Mouse (Mus musculus) cortical plate, adult 2 months (tissue): ENCODE data around the gene Gm10837. TPM values are rescaled to one million over a fixed set of nuclear protein-coding genes. Genes with fewer than 3 reads are reported as not detected.

Source experiments
- H3K27ac ChIP-seq: fragments of 200-500 bp; 2 replicates; pipeline ENCODE4 v1.5.1; 2012; ENCODE audit warnings: low read length, control low read depth, inconsistent platforms; ENCODE audit not compliant: insufficient read depth
- H3K4me1 ChIP-seq: fragments of 200-500 bp; 2 replicates; pipeline ENCODE4 v1.6.1; 2011; ENCODE audit warnings: low read length; ENCODE audit not compliant: control insufficient read depth, insufficient read depth
- H3K4me3 ChIP-seq: fragments of 200-500 bp; 2 replicates; pipeline ENCODE4 v1.5.1; 2011; ENCODE audit warnings: mild to moderate bottlenecking, low read length, control low read depth; ENCODE audit not compliant: insufficient read depth
- CTCF ChIP-seq: fragments of 200-500 bp; IDR thresholded peaks from 2 replicates; pipeline ENCODE4 v1.5.1; 2011; ENCODE audit warnings: mild to moderate bottlenecking, control low read depth, low read length; ENCODE audit not compliant: insufficient read depth; ENCODE audit errors: extremely low read depth
- POLR2A ChIP-seq: fragments of 200-500 bp; IDR thresholded peaks from 2 replicates; pipeline ENCODE4 v1.6.1; 2011; ENCODE audit warnings: mild to moderate bottlenecking, low read length, control low read depth; ENCODE audit not compliant: insufficient read depth; ENCODE audit errors: extremely low read depth
- polyA plus RNA-seq: library from polyadenylated mRNA; depleted of rRNA; stranded (reverse); fragments of >200 nt; gene quantifications from 2 replicates; pipeline ENCODE4 v1.2.3, GENCODE M21; 2012

Gene Gm10837
- polyA plus RNA-seq, 1 experiment, result not detected

DNA sequence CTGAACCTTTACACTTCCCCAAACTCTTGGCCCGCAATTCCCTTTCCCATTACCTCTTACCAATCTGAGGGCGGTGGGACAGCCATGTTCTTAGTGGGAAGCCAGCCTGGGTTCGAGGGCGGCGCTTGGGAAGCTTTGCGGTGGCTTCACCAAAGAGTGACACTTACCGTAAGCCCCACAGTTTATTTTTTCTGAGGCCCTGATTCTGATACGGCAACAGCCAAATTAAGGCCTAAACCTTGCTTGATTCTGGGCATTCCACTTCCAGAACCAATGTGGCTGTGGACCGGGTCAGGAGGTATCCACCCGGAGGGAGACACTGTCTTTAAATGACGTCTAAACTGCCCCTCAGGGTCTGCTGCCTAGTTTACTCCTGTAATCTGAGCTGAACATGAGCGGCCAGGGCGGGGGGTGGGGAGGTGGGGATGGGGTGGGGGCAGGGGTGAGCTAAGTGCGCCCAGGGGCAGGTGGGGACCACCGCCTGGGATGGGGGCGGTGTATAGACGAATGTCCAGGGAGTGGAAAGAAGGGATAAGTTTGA lies 17.1 kb upstream of the Gm10837 start:
- TF ChIP-seq CTCF (no peak), POLR2A (no peak)
- peak overlapping the region; percentile 72; the same call in 1 of the 2 replicates for H3K27ac ChIP-seq
- no peaks in the 10 kb centered on the region for H3K4me1 ChIP-seq
- no peak overlapping the region; the same call in 1 of the 2 replicates for H3K4me3 ChIP-seq

DNA sequence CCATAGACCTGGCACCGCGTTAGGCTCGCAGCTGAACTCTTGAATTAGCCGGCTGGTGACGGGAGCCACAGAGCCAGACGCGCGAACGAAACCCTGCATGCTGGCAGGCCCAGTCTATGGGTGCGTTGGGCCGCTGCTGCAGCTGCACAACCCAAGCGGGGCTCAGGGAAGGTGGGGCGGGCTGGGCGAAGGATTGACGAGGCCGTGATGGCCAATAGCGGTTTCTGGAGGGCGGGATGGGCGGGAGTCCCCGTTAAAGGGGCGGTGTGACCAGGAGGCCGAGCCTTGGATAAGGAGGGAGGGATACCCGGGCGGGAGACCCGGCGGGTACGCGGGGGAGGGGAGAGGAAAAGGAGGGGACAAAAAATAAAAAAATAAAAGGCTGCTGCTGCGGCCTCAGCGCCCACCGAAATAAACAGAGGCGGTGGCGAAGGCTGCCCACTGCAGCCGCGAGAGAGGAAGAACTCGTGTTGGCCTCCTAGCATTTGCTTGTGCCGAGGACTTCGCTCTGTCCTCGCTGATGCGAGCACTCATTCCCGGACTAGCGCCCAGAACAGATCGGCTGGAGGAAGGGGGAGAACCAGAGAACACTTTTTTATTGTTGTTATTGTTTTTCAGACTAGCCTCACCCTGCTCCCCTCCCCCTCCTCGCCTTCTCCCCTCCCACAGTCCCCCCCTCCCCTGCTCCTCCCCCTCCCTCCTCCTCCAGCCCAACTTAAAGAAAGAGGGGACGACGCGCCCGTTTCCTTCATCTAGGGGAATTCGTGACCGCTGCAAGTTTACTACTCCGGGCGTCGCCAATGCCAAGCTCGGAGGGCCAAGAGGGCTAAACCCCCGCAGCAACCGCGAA lies 16.1 kb upstream of the Gm10837 start:
- Histone ChIP-seq H3K4me1 (no peaks in the 10 kb centered on the region), H3K27ac (peak overlapping the region; percentile 100), H3K4me3 (peak overlapping the region; percentile 23)
- TF ChIP-seq CTCF, result no peak
- peak; percentile 35; the same call in 1 of the 2 replicates for TF ChIP-seq POLR2A

DNA sequence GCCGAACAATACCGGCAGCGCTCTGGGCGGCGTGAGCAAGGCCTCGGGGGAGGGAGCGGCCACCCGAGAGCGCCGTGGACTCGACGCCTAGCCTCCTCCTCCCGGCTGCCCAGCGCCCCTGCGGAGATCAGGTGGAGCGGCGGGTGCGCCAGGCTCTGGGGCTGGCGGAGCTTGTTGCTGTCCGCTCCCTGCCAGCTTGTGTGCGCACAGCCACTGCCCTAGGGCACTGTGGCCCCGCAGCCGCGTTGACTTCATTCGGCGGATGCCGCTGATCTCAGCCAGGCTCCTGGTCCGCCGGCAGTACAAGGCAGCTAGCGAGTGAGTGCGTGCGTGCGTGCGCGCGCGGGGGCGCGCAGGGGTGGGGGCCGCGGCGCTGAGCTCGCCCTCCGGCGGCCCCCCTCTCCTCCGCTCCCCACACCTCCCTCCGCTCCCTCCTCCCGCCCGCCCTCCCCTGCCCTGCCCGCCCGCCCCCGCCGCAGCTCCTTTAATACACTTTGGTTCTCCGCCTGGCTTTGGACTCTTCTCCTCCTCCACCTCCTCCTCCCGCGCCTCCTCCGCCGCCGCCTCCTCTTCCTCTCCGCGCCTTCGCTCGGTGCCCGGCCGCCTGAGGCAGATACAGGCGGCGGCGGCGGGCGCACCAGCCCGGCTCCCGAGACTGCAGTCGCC lies 15.4 kb upstream of the Gm10837 start, which contains the start of gene Zic2:
Zic2 (plus strand) TSS at position 545 of the 666 bp plus-strand sequence.
- TF ChIP-seq CTCF, result no peak
- TF ChIP-seq POLR2A, result no peak
- peak within 1 kb of the TSS; percentile 23 for H3K4me3 ChIP-seq
- H3K4me1 ChIP-seq, result no peaks in the 10 kb centered on the region
- H3K27ac ChIP-seq, result peak within 1 kb of the TSS; percentile 100

DNA sequence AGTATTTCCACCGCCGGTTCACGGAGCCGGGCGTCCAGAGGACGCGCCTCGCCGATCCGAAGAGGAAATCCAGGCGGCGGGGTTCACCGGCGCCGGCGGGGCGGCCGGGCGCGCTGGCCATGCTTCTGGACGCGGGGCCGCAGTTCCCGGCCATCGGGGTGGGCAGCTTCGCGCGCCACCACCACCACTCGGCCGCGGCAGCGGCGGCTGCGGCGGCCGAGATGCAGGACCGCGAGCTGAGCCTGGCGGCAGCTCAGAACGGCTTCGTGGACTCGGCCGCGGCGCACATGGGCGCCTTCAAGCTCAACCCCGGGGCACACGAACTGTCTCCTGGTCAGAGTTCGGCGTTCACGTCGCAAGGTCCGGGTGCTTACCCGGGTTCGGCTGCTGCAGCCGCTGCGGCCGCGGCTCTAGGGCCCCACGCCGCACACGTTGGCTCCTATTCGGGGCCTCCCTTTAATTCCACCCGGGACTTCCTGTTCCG lies 14.8 kb upstream of the Gm10837 start:
- H3K27ac ChIP-seq, result peak overlapping the region; percentile 87; the same call in 1 of the 2 replicates
- H3K4me1 ChIP-seq, result no peaks in the 10 kb centered on the region
- peak overlapping the region; percentile 23 for H3K4me3 ChIP-seq
- no peak for TF ChIP-seq CTCF
- TF ChIP-seq POLR2A, result no peak

DNA sequence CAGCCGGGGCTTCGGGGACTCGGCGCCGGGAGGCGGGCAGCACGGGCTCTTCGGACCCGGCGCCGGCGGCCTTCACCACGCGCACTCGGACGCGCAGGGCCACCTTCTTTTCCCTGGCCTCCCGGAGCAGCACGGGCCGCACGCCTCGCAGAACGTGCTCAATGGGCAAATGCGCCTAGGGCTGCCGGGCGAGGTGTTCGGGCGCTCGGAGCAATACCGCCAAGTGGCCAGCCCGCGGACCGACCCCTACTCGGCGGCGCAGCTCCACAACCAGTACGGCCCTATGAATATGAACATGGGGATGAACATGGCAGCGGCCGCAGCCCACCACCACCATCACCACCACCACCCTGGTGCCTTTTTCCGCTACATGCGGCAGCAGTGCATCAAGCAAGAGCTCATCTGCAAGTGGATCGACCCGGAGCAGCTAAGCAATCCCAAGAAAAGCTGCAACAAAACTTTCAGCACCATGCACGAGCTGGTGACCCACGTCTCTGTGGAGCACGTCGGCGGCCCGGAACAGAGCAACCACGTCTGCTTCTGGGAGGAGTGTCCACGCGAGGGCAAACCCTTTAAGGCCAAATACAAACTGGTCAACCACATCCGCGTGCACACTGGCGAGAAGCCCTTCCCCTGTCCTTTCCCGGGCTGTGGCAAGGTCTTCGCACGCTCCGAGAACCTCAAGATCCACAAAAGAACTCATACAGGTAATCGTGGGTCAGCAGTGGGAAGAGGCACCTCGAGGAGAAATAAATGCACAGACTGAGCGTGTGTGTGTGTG lies 14.2 kb upstream of the Gm10837 start:
- peak overlapping the region; percentile 23 for H3K4me3 ChIP-seq
- no peaks in the 10 kb centered on the region for H3K4me1 ChIP-seq
- TF ChIP-seq POLR2A (no peak), CTCF (no peak)
- peak overlapping the region; percentile 87; the same call in 1 of the 2 replicates for H3K27ac ChIP-seq

DNA sequence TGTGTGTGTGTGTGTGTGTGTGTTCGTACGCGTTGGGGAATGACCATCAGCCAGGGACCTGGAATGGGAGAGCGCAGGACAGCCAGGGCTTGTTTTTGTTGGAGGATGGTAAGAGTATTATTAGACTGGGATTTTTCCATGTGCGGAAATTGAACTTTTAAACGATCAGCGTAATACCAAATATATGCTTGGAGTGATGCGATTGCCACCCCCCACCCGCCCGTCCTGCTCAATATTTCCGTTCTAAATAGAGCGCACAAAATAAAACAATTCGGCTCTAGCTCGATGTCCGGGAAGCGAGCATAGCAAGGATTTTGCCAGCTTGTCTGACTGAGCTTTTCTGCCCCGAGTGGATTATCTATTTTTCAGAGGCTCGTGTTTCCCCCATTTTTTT lies 13.6 kb upstream of the Gm10837 start:
- Histone ChIP-seq H3K4me3 (peak overlapping the region; percentile 23), H3K4me1 (no peaks in the 10 kb centered on the region), H3K27ac (no peak overlapping the region)
- TF ChIP-seq CTCF, result no peak
- TF ChIP-seq POLR2A, result no peak

DNA sequence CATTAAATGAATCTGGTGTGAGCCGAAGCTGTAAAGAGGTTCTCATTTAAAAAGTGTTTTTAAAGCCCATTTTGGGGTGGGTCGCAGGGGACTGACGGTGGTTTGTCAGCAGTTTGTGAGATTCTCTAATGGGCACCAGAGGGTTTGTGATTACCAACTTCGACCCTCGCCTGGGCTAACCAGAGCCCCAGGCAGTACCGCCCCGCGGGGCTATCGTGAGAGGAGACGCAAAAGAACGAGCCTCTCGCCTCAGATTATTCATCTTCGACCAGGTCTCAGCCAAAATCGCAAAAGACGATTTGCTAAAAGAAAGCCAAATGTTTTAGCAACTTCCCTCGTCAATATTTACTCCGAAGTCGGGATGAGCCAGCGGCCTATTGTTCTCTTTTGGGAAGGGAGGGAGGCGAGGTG lies 13.1 kb upstream of the Gm10837 start:
- Histone ChIP-seq H3K27ac (peak overlapping the region; percentile 87), H3K4me1 (no peaks in the 10 kb centered on the region), H3K4me3 (peak overlapping the region; percentile 23)
- no peak for TF ChIP-seq CTCF
- no peak for TF ChIP-seq POLR2A

DNA sequence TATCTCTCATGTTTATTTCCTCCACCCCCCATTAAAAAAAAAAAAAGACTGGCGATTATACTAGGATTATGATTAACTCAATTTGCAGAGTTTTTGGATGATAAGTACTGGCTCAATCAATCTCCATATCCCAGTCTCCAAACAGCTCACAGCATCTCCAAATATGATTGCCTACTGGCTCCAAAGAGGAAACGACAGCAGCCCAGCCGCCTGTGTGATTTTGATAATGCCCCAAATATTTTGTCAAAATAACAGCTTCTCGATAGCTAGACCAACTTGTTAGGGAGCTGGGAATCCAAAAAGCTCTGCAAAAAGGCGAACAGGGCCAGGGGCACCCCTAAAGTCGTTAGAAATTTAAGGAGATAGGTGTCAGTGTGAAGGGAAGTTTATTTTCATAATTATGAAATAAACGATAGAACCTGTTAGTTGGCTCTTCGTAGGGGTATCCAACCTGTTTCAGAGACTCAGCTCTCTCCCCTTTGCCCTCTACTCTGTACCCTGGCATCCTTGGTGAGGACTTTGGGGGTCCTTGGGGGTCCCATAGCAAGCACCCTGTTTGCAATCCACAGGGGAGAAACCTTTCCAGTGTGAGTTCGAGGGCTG lies 12.3 kb upstream of the Gm10837 start:
- no peaks in the 10 kb centered on the region for H3K4me1 ChIP-seq
- no peak for TF ChIP-seq CTCF
- TF ChIP-seq POLR2A, result no peak
- H3K27ac ChIP-seq, result peak overlapping the region; percentile 93
- peak overlapping the region; percentile 55 for H3K4me3 ChIP-seq
